Mouse (Mus musculus) hindbrain, embryonic 10.5 days (tissue): ENCODE results near the gene Mcrs1. TPM values are rescaled to one million over a fixed set of nuclear protein-coding genes. Genes with fewer than 3 reads are reported as not detected.
"Not testable (repeated sequence)": the region's sequence is repeated elsewhere in the genome, so short reads cannot be mapped to it uniquely, and the experiment has no call there.

ENCODE experiments used
- DNase-seq: peaks from one replicate; pipeline ENCODE4 v3.0.0-alpha.2; 2017; ENCODE audit warnings: low spot score
- H3K27ac ChIP-seq: fragments of 300-500 bp; sonication (generic); 2 replicates; pipeline ENCODE4 v1.5.1; 2016; ENCODE audit warnings: mild to moderate bottlenecking, moderate library complexity
- H3K27me3 ChIP-seq: fragments of 300-500 bp; sonication (generic); 2 replicates; pipeline ENCODE4 v1.6.1; 2016; ENCODE audit warnings: mild to moderate bottlenecking; ENCODE audit not compliant: poor library complexity, insufficient read depth, severe bottlenecking
- H3K36me3 ChIP-seq: fragments of 300-500 bp; sonication (generic); 2 replicates; pipeline ENCODE4 v1.6.1; 2016; ENCODE audit warnings: mild to moderate bottlenecking, moderate library complexity
- H3K4me1 ChIP-seq: fragments of 300-500 bp; sonication (generic); replicated peaks from 2 replicates; pipeline ENCODE4 v1.6.1; 2016; ENCODE audit warnings: mild to moderate bottlenecking
- H3K4me3 ChIP-seq: fragments of 300-500 bp; sonication (generic); 2 replicates; pipeline ENCODE4 v1.5.1; 2016; ENCODE audit warnings: mild to moderate bottlenecking, moderate library complexity
- H3K9me3 ChIP-seq: fragments of 300-500 bp; sonication (generic); 2 replicates; pipeline ENCODE4 v1.6.1; 2016; ENCODE audit warnings: mild to moderate bottlenecking, moderate library complexity
- WGBS: fragments of 180-500 bp; shearing (Covaris S2); methylation state at CpG from one replicate; pipeline ENCODE4 v1.1.7; 2016; 5-methylcytosine and 5-hydroxymethylcytosine counted together
- polyA plus RNA-seq: library from polyadenylated mRNA; unstranded; fragments of >200 nt; fragmentation: Nextera tagmentation; extraction: Ambion mirVana; gene quantifications from 2 replicates; pipeline ENCODE4 v1.2.1, GENCODE M21; 2016

Mcrs1 gene
- polyA plus RNA-seq, 1 experiment from 2014 or later = 213 TPM

- Histone ChIP-seq H3K27me3 (no peaks in the 10 kb centered on the region), H3K4me1 (peaks cover 15% of the 10 kb centered on the region), H3K4me3 (no peak overlapping the region), H3K36me3 (no peaks in the 10 kb centered on the region), H3K27ac (no peak overlapping the region), H3K9me3 (no peaks in the 10 kb centered on the region)
- 63% methylated on average over 2 of the region's 2 CpGs for WGBS
- no peak for DNase-seq
Observed at GRCm38 (mm10) chr15:99264363-99264762, 12.6 kb upstream of the Mcrs1 start.

GRCm38 (mm10) chr15:99262702-99263101 is 10.9 kb upstream of the Mcrs1 start:
- Histone ChIP-seq H3K4me1 (peaks cover 17% of the 10 kb centered on the region), H3K4me3 (no peak overlapping the region), H3K36me3 (no peaks in the 10 kb centered on the region), H3K27ac (no peak overlapping the region), H3K9me3 (no peaks in the 10 kb centered on the region), H3K27me3 (no peaks in the 10 kb centered on the region)
- DNase-seq = no peak
- WGBS = 74% methylated on average over 10 of the region's 10 CpGs

DNA sequence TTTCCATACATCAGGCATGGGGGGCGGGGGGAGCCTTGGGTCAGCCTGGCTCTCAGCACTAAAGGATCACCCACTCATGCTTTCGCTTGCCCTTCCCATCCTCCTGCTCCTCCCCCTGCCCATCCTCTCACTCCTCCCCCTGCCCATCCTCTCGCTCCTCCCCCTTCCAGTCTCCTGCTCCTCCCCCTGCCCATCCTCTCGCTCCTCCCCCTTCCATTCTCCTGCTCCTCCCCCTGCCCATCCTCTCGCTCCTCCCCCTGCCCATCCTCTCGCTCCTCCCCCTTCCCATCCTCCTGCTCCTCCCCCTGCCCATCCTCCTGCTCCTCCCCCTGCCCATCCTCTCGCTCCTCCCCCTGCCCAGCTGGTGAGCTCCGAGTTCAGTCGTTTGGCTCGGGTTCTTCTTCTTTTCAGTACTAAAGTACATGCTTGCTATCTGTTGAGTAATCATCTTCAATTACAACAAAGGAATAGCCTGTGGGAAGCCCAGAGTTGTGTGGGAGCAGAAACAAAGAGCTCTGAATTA is 8.0 kb upstream of the Mcrs1 start:
- Histone ChIP-seq H3K27ac (peak overlapping the region; percentile 66), H3K4me3 (peak overlapping the region; percentile 33), H3K9me3 (no peaks in the 10 kb centered on the region), H3K27me3 (no peaks in the 10 kb centered on the region), H3K36me3 (no peaks in the 10 kb centered on the region), H3K4me1 (peaks cover 17% of the 10 kb centered on the region)
- DNase-seq = peak; percentile 82
- 0% methylated on average over 9 of the region's 10 CpGs for WGBS

- Histone ChIP-seq H3K4me3 (peak overlapping the region; percentile 33), H3K36me3 (no peaks in the 10 kb centered on the region), H3K9me3 (no peaks in the 10 kb centered on the region), H3K27me3 (no peaks in the 10 kb centered on the region), H3K4me1 (peaks cover 16% of the 10 kb centered on the region), H3K27ac (peak overlapping the region; percentile 66; the same call in 1 of the 2 replicates)
- no peak for DNase-seq
- WGBS = 69% methylated on average over 8 of the region's 8 CpGs
Observed at GRCm38 (mm10) chr15:99259167-99259729, 7.5 kb upstream of the Mcrs1 start.

- H3K36me3 ChIP-seq = no peaks in the 10 kb centered on the region
- no peak overlapping the region for H3K27ac ChIP-seq
- no peaks in the 10 kb centered on the region for H3K9me3 ChIP-seq
- no peak for DNase-seq
- no peaks in the 10 kb centered on the region for H3K27me3 ChIP-seq
- H3K4me3 ChIP-seq = no peak overlapping the region
- H3K4me1 ChIP-seq = peaks cover 33% of the 10 kb centered on the region
- 85% methylated on average over 6 of the region's 6 CpGs for WGBS
Observed at GRCm38 (mm10) chr15:99255241-99255749, 3.5 kb upstream of the Mcrs1 start.

- DNase-seq = no peak
- WGBS = 76% methylated on average over 2 of the region's 2 CpGs
- Histone ChIP-seq H3K27me3 (no peaks in the 10 kb centered on the region), H3K4me3 (no peak overlapping the region), H3K27ac (no peak overlapping the region), H3K4me1 (peaks cover 31% of the 10 kb centered on the region), H3K9me3 (no peaks in the 10 kb centered on the region), H3K36me3 (peaks cover 7% of the 10 kb centered on the region)
Observed at GRCm38 (mm10) chr15:99254477-99255005, 2.8 kb upstream of the Mcrs1 start.

- Histone ChIP-seq H3K36me3 (peaks cover 15% of the 10 kb centered on the region), H3K4me3 (no peak overlapping the region), H3K9me3 (no peaks in the 10 kb centered on the region), H3K27me3 (no peaks in the 10 kb centered on the region), H3K27ac (no peak overlapping the region), H3K4me1 (peaks cover 27% of the 10 kb centered on the region)
- WGBS = 93% methylated on average over 6 of the region's 6 CpGs
- DNase-seq = no peak
Observed at GRCm38 (mm10) chr15:99253772-99254171, 2.0 kb upstream of the Mcrs1 start.

DNA sequence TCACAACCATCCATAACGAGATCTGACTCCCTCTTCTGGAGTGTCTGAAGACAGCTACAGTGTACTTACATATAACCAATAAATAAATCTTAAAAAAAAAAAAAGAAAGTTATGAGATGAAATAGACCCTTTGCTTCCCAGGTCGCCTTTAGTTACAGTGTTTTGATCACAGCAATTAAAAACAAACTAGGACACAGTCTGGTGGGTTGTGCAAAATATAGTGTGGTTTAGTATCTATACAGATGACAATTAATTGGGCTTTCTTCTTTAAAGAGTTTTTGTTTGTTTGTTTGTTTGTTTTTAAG is 1.4 kb upstream of the Mcrs1 start:
- peak overlapping the region; percentile 70 for H3K4me3 ChIP-seq
- not testable (repeated sequence) for H3K27me3 ChIP-seq, H3K9me3 ChIP-seq, H3K27ac ChIP-seq, DNase-seq
- peaks cover 27% of the 10 kb centered on the region for H3K4me1 ChIP-seq
- 45% methylated on average over 2 of the region's 2 CpGs for WGBS
- peaks cover 21% of the 10 kb centered on the region for H3K36me3 ChIP-seq

DNA sequence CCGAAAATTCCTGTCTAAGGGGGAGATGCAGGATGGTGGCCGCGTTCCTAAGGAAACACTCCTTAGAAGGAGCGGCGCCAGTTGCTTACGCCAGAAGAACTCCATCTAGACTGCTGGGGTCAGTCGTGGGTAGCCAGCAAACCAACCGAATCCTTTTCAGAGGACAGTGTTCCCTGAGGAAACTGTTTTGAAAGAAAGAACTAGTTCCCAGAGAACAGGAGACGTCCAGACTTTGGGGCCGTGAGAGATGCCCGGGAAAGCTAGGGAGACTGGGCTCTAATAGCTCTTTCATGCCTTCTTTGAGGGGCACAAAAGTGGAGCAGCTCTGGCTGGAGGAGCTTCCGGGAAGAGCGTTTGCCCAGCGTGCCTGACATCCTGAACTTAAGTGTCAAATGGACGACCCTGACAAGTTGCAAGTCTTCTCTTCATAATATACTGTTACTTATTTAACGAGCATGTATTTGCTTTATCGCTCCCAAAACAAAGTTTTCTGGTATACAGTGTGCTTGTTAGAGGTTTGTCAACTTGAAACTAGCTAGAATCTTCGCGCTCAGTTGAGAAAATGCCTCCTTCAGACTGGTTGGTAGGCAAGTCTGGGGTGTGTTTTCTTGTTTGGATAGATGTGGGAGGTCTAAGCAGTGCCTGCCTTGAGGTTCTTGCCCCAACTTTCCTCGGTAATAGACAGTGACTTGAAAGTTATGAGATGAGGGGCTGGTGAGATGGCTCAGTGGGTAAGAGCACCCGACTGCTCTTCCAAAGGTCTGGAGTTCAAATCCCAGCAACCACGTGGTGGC is 817 bp upstream of the Mcrs1 start:
- Histone ChIP-seq H3K36me3 (peaks cover 27% of the 10 kb centered on the region), H3K27ac (peak overlapping the region; percentile 95), H3K27me3 (no peaks in the 10 kb centered on the region), H3K4me3 (peak overlapping the region; percentile 70), H3K4me1 (peaks cover 27% of the 10 kb centered on the region), H3K9me3 (no peaks in the 10 kb centered on the region)
- no peak for DNase-seq
- WGBS = 5% methylated on average over 22 of the region's 22 CpGs

GRCm38 (mm10) chr15:99251111-99251510 is 650 bp downstream of the Mcrs1 start:
- DNase-seq, H3K27me3 ChIP-seq, H3K9me3 ChIP-seq: not testable (repeated sequence)
- H3K4me3 ChIP-seq = peak overlapping the region; percentile 70
- WGBS = under 1% methylated on average over 14 of the region's 15 CpGs
- H3K27ac ChIP-seq = peak overlapping the region; percentile 79
- peaks cover 27% of the 10 kb centered on the region for H3K4me1 ChIP-seq
- H3K36me3 ChIP-seq = peaks cover 41% of the 10 kb centered on the region

DNA sequence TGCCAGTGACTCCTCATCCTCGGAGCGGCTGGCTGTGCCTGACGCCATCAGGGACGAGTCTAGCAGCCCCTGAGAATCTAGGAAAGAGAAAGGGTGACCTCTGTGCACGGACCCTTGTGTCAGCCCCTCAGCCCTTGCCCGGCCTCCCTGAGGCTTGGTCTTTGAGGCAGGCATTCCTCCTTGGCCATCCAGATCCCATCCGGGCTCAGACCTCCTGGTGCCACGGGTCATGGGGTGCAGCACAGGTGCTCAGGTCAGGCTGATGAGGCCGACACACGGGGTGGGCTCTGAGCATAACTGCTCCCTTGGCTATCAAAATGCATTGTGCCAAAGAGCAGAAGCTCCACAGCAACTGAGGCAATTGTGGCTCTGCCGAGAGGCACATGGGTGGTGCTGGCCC is 1.8 kb downstream of the Mcrs1 start:
- peaks cover 27% of the 10 kb centered on the region for H3K4me1 ChIP-seq
- H3K9me3 ChIP-seq = no peaks in the 10 kb centered on the region
- no peak overlapping the region for H3K27ac ChIP-seq
- no peak for DNase-seq
- peak overlapping the region; percentile 70; the same call in 1 of the 2 replicates for H3K4me3 ChIP-seq
- peaks cover 53% of the 10 kb centered on the region for H3K36me3 ChIP-seq
- 93% methylated on average over 11 of the region's 11 CpGs for WGBS
- H3K27me3 ChIP-seq = no peaks in the 10 kb centered on the region

- Histone ChIP-seq H3K4me3 (no peak overlapping the region), H3K36me3 (peaks cover 63% of the 10 kb centered on the region), H3K27me3 (no peaks in the 10 kb centered on the region), H3K27ac (no peak overlapping the region), H3K9me3 (no peaks in the 10 kb centered on the region), H3K4me1 (peaks cover 24% of the 10 kb centered on the region)
- no peak for DNase-seq
- 88% methylated on average over 9 of the region's 9 CpGs for WGBS
Observed at GRCm38 (mm10) chr15:99248972-99249371, 2.8 kb downstream of the Mcrs1 start.

- not testable (repeated sequence) for DNase-seq, H3K9me3 ChIP-seq, H3K27ac ChIP-seq, H3K27me3 ChIP-seq, H3K4me3 ChIP-seq
- H3K4me1 ChIP-seq = peaks cover 18% of the 10 kb centered on the region
- 91% methylated on average over 6 of the region's 6 CpGs for WGBS
- peaks cover 85% of the 10 kb centered on the region for H3K36me3 ChIP-seq
Observed at GRCm38 (mm10) chr15:99246736-99247135, 5.0 kb downstream of the Mcrs1 start.
